Mouse (Mus musculus): ENCODE measurements around the gene Bub1b. TPM values are rescaled to one million over a fixed set of nuclear protein-coding genes. Genes with fewer than 3 reads are reported as not detected.

The Bub1b gene
- polyA plus RNA-seq, 1 experiment from 2014 or later, result 15.7 TPM

- ATAC-seq (no peak), DNase-seq (no peak)
- WGBS (ENCODE audit: insufficient replicate concordance), result 84% methylated on average over 6 of the region's 6 CpGs
- Histone ChIP-seq H3K9ac (replicated peaks) (no peak overlapping the region), H3K36me3 (replicated peaks; ENCODE audit: insufficient read depth, low read length) (peaks cover 62% of the 10 kb centered on the region), H3K27me3 (ENCODE audit: insufficient read depth, low read length) (no peaks in the 10 kb centered on the region), H3K27ac (ENCODE audit: low read depth) (no peak overlapping the region), H3K4me1 (ENCODE audit: insufficient read depth) (peaks cover 8% of the 10 kb centered on the region), H3K4me2 (ENCODE audit: low read depth, low read length) (no peak overlapping the region), H3K4me3 (ENCODE audit: low read depth, low read length) (no peak overlapping the region), H3K9me3 (ENCODE audit: low read length) (no peaks in the 10 kb centered on the region)
- TF ChIP-seq EP300 (IDR thresholded peaks at IDR 0.05; ENCODE audit: low read depth) (no peak), CTCF (IDR thresholded peaks at IDR 0.05; ENCODE audit: low read depth) (no peak)
Observed at GRCm38 (mm10) chr2:118604091-118604490, 6.1 kb downstream of the Bub1b start.

- peak; percentile 35; the same call in 1 of the 2 replicates for ATAC-seq
- no peaks in the 10 kb centered on the region for H3K9me3 ChIP-seq (ENCODE audit: low read length)
Observed at GRCm38 (mm10) chr2:118606032-118606431, 8.0 kb downstream of the Bub1b start.

GRCm38 (mm10) chr2:118606976-118607375 lies 9.0 kb downstream of the Bub1b start:
- no peak for TF ChIP-seq EP300 (IDR thresholded peaks at IDR 0.05; ENCODE audit: low read depth)
- no peak for TF ChIP-seq CTCF (IDR thresholded peaks at IDR 0.05; ENCODE audit: low read depth)
- H3K4me1 ChIP-seq (ENCODE audit: insufficient read depth), result no peaks in the 10 kb centered on the region
- H3K4me2 ChIP-seq (ENCODE audit: low read depth, low read length), result no peak overlapping the region
- DNase-seq (no peak), ATAC-seq (no peak)
- no peaks in the 10 kb centered on the region for H3K27me3 ChIP-seq (ENCODE audit: insufficient read depth, low read length)
- H3K9me3 ChIP-seq (ENCODE audit: low read length), result no peaks in the 10 kb centered on the region
- H3K9ac ChIP-seq (replicated peaks), result no peak overlapping the region
- no peak overlapping the region for H3K4me3 ChIP-seq (ENCODE audit: low read depth, low read length)
- peaks cover 67% of the 10 kb centered on the region for H3K36me3 ChIP-seq (replicated peaks; ENCODE audit: insufficient read depth, low read length)
- 84% methylated on average over 5 of the region's 5 CpGs for WGBS (ENCODE audit: insufficient replicate concordance)
- H3K27ac ChIP-seq (ENCODE audit: low read depth), result no peak overlapping the region

More at GRCm38 (mm10) chr2:118606032-118606431, 8.0 kb downstream of the Bub1b start:
- Histone ChIP-seq H3K27ac (ENCODE audit: low read depth) (no peak overlapping the region), H3K36me3 (replicated peaks; ENCODE audit: insufficient read depth, low read length) (peaks cover 63% of the 10 kb centered on the region), H3K4me1 (ENCODE audit: insufficient read depth) (no peaks in the 10 kb centered on the region; the same call in 1 of the 2 replicates), H3K4me3 (ENCODE audit: low read depth, low read length) (no peak overlapping the region), H3K9ac (replicated peaks) (no peak overlapping the region), H3K4me2 (ENCODE audit: low read depth, low read length) (no peak overlapping the region), H3K27me3 (ENCODE audit: insufficient read depth, low read length) (no peaks in the 10 kb centered on the region)
- TF ChIP-seq EP300 (IDR thresholded peaks at IDR 0.05; ENCODE audit: low read depth) (no peak), CTCF (IDR thresholded peaks at IDR 0.05; ENCODE audit: low read depth) (peak; percentile 87)
- WGBS (ENCODE audit: insufficient replicate concordance), result 87% methylated on average over 2 of the region's 2 CpGs
- peak; percentile 64 for DNase-seq

GRCm38 (mm10) chr2:118618013-118618412 lies 20.0 kb downstream of the Bub1b start:
- Histone ChIP-seq H3K9ac (replicated peaks) (no peak overlapping the region), H3K9me3 (ENCODE audit: low read length) (no peaks in the 10 kb centered on the region), H3K4me1 (ENCODE audit: insufficient read depth) (no peaks in the 10 kb centered on the region), H3K4me2 (ENCODE audit: low read depth, low read length) (no peak overlapping the region), H3K4me3 (ENCODE audit: low read depth, low read length) (no peak overlapping the region), H3K36me3 (replicated peaks; ENCODE audit: insufficient read depth, low read length) (peaks cover 58% of the 10 kb centered on the region), H3K27ac (ENCODE audit: low read depth) (no peak overlapping the region), H3K27me3 (ENCODE audit: insufficient read depth, low read length) (no peaks in the 10 kb centered on the region)
- TF ChIP-seq EP300 (IDR thresholded peaks at IDR 0.05; ENCODE audit: low read depth) (no peak), CTCF (IDR thresholded peaks at IDR 0.05; ENCODE audit: low read depth) (no peak)
- WGBS (ENCODE audit: insufficient replicate concordance), result 83% methylated on average over 5 of the region's 5 CpGs
- no peak for ATAC-seq
- DNase-seq, result no peak

GRCm38 (mm10) chr2:118620101-118620500 lies 22.1 kb downstream of the Bub1b start:
- ATAC-seq (no peak), DNase-seq (no peak)
- Histone ChIP-seq H3K4me2 (ENCODE audit: low read depth, low read length) (no peak overlapping the region), H3K36me3 (replicated peaks; ENCODE audit: insufficient read depth, low read length) (peaks cover 58% of the 10 kb centered on the region), H3K9ac (replicated peaks) (no peak overlapping the region), H3K27ac (ENCODE audit: low read depth) (no peak overlapping the region), H3K9me3 (ENCODE audit: low read length) (no peaks in the 10 kb centered on the region), H3K4me3 (ENCODE audit: low read depth, low read length) (no peak overlapping the region), H3K27me3 (ENCODE audit: insufficient read depth, low read length) (no peaks in the 10 kb centered on the region), H3K4me1 (ENCODE audit: insufficient read depth) (no peaks in the 10 kb centered on the region)
- TF ChIP-seq CTCF (IDR thresholded peaks at IDR 0.05; ENCODE audit: low read depth), result no peak
- no peak for TF ChIP-seq EP300 (IDR thresholded peaks at IDR 0.05; ENCODE audit: low read depth)
- WGBS (ENCODE audit: insufficient replicate concordance), result 85% methylated on average over 2 of the region's 2 CpGs

GRCm38 (mm10) chr2:118620608-118621007 lies 22.6 kb downstream of the Bub1b start:
- peaks cover 53% of the 10 kb centered on the region for H3K36me3 ChIP-seq (replicated peaks; ENCODE audit: insufficient read depth, low read length)
- H3K9me3 ChIP-seq (ENCODE audit: low read length), result no peaks in the 10 kb centered on the region
- TF ChIP-seq CTCF (IDR thresholded peaks at IDR 0.05; ENCODE audit: low read depth) (no peak), EP300 (IDR thresholded peaks at IDR 0.05; ENCODE audit: low read depth) (no peak)
- no peak overlapping the region for H3K4me2 ChIP-seq (ENCODE audit: low read depth, low read length)
- 87% methylated on average over 8 of the region's 8 CpGs for WGBS (ENCODE audit: insufficient replicate concordance)
- H3K27ac ChIP-seq (ENCODE audit: low read depth), result no peak overlapping the region
- H3K4me1 ChIP-seq (ENCODE audit: insufficient read depth), result no peaks in the 10 kb centered on the region
- H3K4me3 ChIP-seq (ENCODE audit: low read depth, low read length), result no peak overlapping the region
- DNase-seq, result no peak
- no peaks in the 10 kb centered on the region for H3K27me3 ChIP-seq (ENCODE audit: insufficient read depth, low read length)
- ATAC-seq, result no peak
- no peak overlapping the region for H3K9ac ChIP-seq (replicated peaks)

- Histone ChIP-seq H3K27ac (ENCODE audit: low read depth) (no peak overlapping the region), H3K36me3 (replicated peaks; ENCODE audit: insufficient read depth, low read length) (peaks cover 81% of the 10 kb centered on the region), H3K27me3 (ENCODE audit: insufficient read depth, low read length) (no peaks in the 10 kb centered on the region), H3K4me2 (ENCODE audit: low read depth, low read length) (no peak overlapping the region), H3K9me3 (ENCODE audit: low read length) (no peaks in the 10 kb centered on the region), H3K4me3 (ENCODE audit: low read depth, low read length) (no peak overlapping the region), H3K4me1 (ENCODE audit: insufficient read depth) (no peaks in the 10 kb centered on the region), H3K9ac (replicated peaks) (no peak overlapping the region)
- TF ChIP-seq EP300 (IDR thresholded peaks at IDR 0.05; ENCODE audit: low read depth) (no peak), CTCF (IDR thresholded peaks at IDR 0.05; ENCODE audit: low read depth) (no peak)
- ATAC-seq (no peak), DNase-seq (no peak)
- WGBS (ENCODE audit: insufficient replicate concordance), result 98% methylated on average over 6 of the region's 6 CpGs
Observed at GRCm38 (mm10) chr2:118629276-118629675, 31.3 kb downstream of the Bub1b start.

All from liver, postnatal 0 days (tissue).